9 mouse cellular contexts compared by ENCODE assay signal in the genomic region with DNA sequence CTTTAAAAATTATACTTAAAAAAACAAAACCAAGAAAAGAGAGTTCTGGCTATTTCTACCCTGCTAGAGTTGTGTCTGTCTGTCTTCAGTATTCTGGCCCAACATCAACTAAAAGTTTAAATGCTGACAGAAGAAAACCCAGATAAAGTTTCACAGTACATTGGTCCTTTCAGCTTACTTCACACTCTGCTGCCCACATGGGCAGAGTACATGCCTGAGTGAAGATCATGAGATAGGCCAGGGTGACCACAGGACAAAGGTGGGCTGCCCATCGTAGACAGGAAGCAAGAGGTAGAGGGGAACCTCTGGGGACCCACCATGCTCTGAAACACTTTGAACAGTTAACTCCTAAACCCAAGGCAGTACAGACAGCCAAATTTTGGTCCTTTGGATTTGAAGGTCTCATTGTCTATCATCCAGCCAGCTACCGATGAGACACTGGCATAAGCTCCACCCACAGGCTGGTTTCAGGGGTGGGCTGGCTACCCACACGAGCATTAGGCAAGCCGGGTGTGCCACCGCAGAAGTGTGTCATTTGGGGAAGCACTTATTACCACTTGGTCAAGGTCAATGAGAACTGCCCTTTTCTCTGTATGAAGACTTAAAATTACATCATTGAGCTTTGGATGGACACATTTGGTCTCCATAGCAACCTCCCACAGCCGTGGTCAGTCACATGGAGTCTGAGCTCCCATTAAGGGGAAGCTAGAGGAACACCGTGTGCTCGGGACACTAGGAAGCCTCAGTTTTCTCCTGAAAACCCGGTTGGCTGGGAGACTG. TPM values are rescaled to one million over a fixed set of nuclear protein-coding genes. Genes with fewer than 3 reads are reported as not detected.
DNase-seq lines count a peak whose midpoint lies in the region; ATAC-seq and TF ChIP-seq lines count a peak whose summit lies in the region.
"Had no signal": no experiment of that assay in that cellular context is flagged by ENCODE, and none has a peak within 500 bp of the region (broad histone marks: within the 10 kb centered on the region; RNA-seq: fewer than 3 reads in every experiment).

No protein-coding gene starts in this region.

- TF ChIP-seq CTCF in liver, adult 2 months (IDR thresholded peaks at IDR 0.05; ENCODE audit: low read depth, low read length), result no peak

- WGBS in liver, adult 2 months, result 79% methylated on average over 9 of the region's 9 CpGs
- WGBS in liver, embryonic 11.5 days, result 72% methylated on average over 9 of the region's 9 CpGs
- 77% methylated on average over 9 of the region's 9 CpGs for WGBS in forebrain, embryonic 12.5 days
- WGBS in kidney, embryonic 15.5 days, result 56% methylated on average over 9 of the region's 9 CpGs

- no peak overlapping the region for H3K27ac ChIP-seq in liver, adult 2 months (replicated peaks; ENCODE audit: insufficient read depth, low read depth, low read length)
- no peak overlapping the region for H3K27ac ChIP-seq in liver, embryonic 11.5 days (ENCODE audit: low read depth, low read length)
- H3K27ac ChIP-seq in forebrain, embryonic 12.5 days, result peak overlapping the region; percentile 71
- peak overlapping the region; percentile 85 for H3K27ac ChIP-seq in kidney, embryonic 15.5 days

- no peak overlapping the region for H3K4me2 ChIP-seq in liver, embryonic 11.5 days
- no peak overlapping the region for H3K4me2 ChIP-seq in forebrain, embryonic 12.5 days
- no peak overlapping the region for H3K4me2 ChIP-seq in kidney, embryonic 15.5 days

- no peak for ATAC-seq in liver, embryonic 11.5 days (replicated peaks; ENCODE audit: low FRiP score)
- ATAC-seq in forebrain, embryonic 12.5 days (ENCODE audit: low FRiP score), result no peak
- peak; percentile 27; the same call in 1 of the 2 replicates for ATAC-seq in kidney, embryonic 15.5 days (replicated peaks; ENCODE audit: low FRiP score)
- ATAC-seq in monocyte, adult 5-6 weeks (replicated peaks; ENCODE audit: insufficient number of reproducible peaks, low FRiP score, low TSS enrichment, poor library complexity, severe bottlenecking), result peak; percentile 80
- ATAC-seq: Patski had no signal

- no peak overlapping the region for H3K4me3 ChIP-seq in liver, adult 2 months (ENCODE audit: insufficient read depth, low read depth, low read length)
- H3K4me3 ChIP-seq in liver, embryonic 11.5 days (ENCODE audit: low read depth, low read length), result no peak overlapping the region
- H3K4me3 ChIP-seq in forebrain, embryonic 12.5 days (replicated peaks), result no peak overlapping the region
- H3K4me3 ChIP-seq in kidney, embryonic 15.5 days (replicated peaks), result no peak overlapping the region

- no peaks in the 10 kb centered on the region for H3K9me3 ChIP-seq in liver, embryonic 11.5 days (ENCODE audit: control insufficient read depth, low read length)
- H3K9me3 ChIP-seq in forebrain, embryonic 12.5 days, result no peaks in the 10 kb centered on the region
- no peaks in the 10 kb centered on the region for H3K9me3 ChIP-seq in kidney, embryonic 15.5 days (replicated peaks)

- H3K4me1 ChIP-seq in liver, adult 2 months (ENCODE audit: control insufficient read depth, insufficient read depth, low read length), result no peaks in the 10 kb centered on the region
- H3K4me1 ChIP-seq in liver, embryonic 11.5 days (replicated peaks; ENCODE audit: control insufficient read depth, insufficient read depth, low read length), result peaks cover 8% of the 10 kb centered on the region
- H3K4me1 ChIP-seq in forebrain, embryonic 12.5 days, result peaks cover 58% of the 10 kb centered on the region
- H3K4me1 ChIP-seq in kidney, embryonic 15.5 days, result peaks cover 80% of the 10 kb centered on the region

- no peaks in the 10 kb centered on the region for H3K27me3 ChIP-seq in liver, adult 2 months (ENCODE audit: control insufficient read depth, insufficient read depth, low read length)
- H3K27me3 ChIP-seq in liver, embryonic 11.5 days (replicated peaks; ENCODE audit: control insufficient read depth, insufficient read depth, low read length), result no peaks in the 10 kb centered on the region
- no peaks in the 10 kb centered on the region for H3K27me3 ChIP-seq in forebrain, embryonic 12.5 days
- H3K27me3 ChIP-seq in kidney, embryonic 15.5 days, result no peaks in the 10 kb centered on the region
- H3K27me3 ChIP-seq: Patski had no signal

- no peak overlapping the region for H3K9ac ChIP-seq in liver, adult 2 months (ENCODE audit: low read depth, low read length)
- H3K9ac ChIP-seq in liver, embryonic 11.5 days (ENCODE audit: low read depth, low read length), result no peak overlapping the region
- H3K9ac ChIP-seq in forebrain, embryonic 12.5 days, result no peak overlapping the region
- H3K9ac ChIP-seq in kidney, embryonic 15.5 days, result no peak overlapping the region

- no peaks in the 10 kb centered on the region for H3K36me3 ChIP-seq in liver, adult 2 months (ENCODE audit: control insufficient read depth, insufficient read depth, low read length)
- H3K36me3 ChIP-seq in liver, embryonic 11.5 days (ENCODE audit: control insufficient read depth, insufficient read depth, low read length), result peaks cover 29% of the 10 kb centered on the region
- peaks cover 65% of the 10 kb centered on the region for H3K36me3 ChIP-seq in forebrain, embryonic 12.5 days (replicated peaks)
- H3K36me3 ChIP-seq in kidney, embryonic 15.5 days, result peaks cover 64% of the 10 kb centered on the region

- TF ChIP-seq POLR2A in liver, adult 2 months (IDR thresholded peaks at IDR 0.05; ENCODE audit: extremely low read depth, insufficient read depth, low read length), result no peak

- no peaks in the 10 kb centered on the region for H3K79me2 ChIP-seq in liver, adult 2 months (ENCODE audit: control insufficient read depth, insufficient read depth, low read length)

- peak; percentile 15 for DNase-seq in liver, adult 2 months (ENCODE audit: extremely low read depth, low read depth, low spot score)
- DNase-seq in liver, embryonic 11.5 days (ENCODE audit: low spot score), result no peak
- DNase-seq in right cerebral cortex, adult 18-20 months, result no peak
- DNase-seq in right cerebral cortex, postnatal 25 days, result no peak
- DNase-seq in cerebellum, adult 11-12 months, result no peak

RNA-seq across cellular contexts. Expression of gene Ezr, which starts 35.9 kb away (rescaled TPM):
- 3.1 and 3.2 TPM in 2 replicates for total RNA-seq in liver, adult 2 months (2014; rRNA removed)
- 2.4 and 2.6 TPM in 2 replicates for polyA plus RNA-seq in liver, adult 2 months (2012; rRNA removed)
- 96.2 and 97.3 TPM in 2 replicates for polyA plus RNA-seq in liver, embryonic 11.5 days (2014; fragmentation: Nextera tagmentation; extraction: Ambion mirVana)
- 115 and 122 TPM in 2 replicates for polyA plus RNA-seq in forebrain, embryonic 12.5 days (2016; fragmentation: Nextera tagmentation; extraction: Ambion mirVana)
- polyA plus RNA-seq in kidney, embryonic 15.5 days (2015; fragmentation: Nextera tagmentation; extraction: Ambion mirVana), result 182 and 184 TPM in 2 replicates
- 389 to 480 TPM (median 421 TPM) in 3 replicates for total RNA-seq in monocyte, adult 5-6 weeks (2017)

Comparison
In these comparisons a context has a peak if more than half of its experiments do, and no peak if none do; other contexts are left out.
1. RNA of gene Ezr, which starts 35.9 kb away (polyA plus RNA-seq): 182 to 184 TPM in kidney, embryonic 15.5 days, 115 to 122 TPM in forebrain, embryonic 12.5 days and 96.2 to 97.3 TPM in liver, embryonic 11.5 days; 2.4 to 2.6 TPM in liver, adult 2 months; every median in the first group is over 10 times any median in the second.
2. H3K27ac ChIP-seq: peak in forebrain, embryonic 12.5 days (single experiment) and kidney, embryonic 15.5 days (single experiment); none in liver, adult 2 months (single experiment) and liver, embryonic 11.5 days (single experiment).
3. ATAC-seq: peak in kidney, embryonic 15.5 days (single experiment) and monocyte, adult 5-6 weeks (single experiment); none in liver, embryonic 11.5 days (single experiment) and forebrain, embryonic 12.5 days (single experiment).